Mouse (Mus musculus): Measurements from ENCODE around the gene Arl5c.

- no peak for TF ChIP-seq POLR2A (IDR thresholded peaks at IDR 0.05; ENCODE audit: insufficient read depth, low read length)
- TF ChIP-seq EP300 (IDR thresholded peaks at IDR 0.05; ENCODE audit: insufficient read depth, low read depth, low read length) = no peak
Measured at GRCm38 (mm10) chr11:97983983-97984382, 12.0 kb downstream of the Arl5c start.

Measured in ES-Bruce4 (cell line).